Mouse (Mus musculus): ENCODE measurements around the gene Gmnn.

DNA sequence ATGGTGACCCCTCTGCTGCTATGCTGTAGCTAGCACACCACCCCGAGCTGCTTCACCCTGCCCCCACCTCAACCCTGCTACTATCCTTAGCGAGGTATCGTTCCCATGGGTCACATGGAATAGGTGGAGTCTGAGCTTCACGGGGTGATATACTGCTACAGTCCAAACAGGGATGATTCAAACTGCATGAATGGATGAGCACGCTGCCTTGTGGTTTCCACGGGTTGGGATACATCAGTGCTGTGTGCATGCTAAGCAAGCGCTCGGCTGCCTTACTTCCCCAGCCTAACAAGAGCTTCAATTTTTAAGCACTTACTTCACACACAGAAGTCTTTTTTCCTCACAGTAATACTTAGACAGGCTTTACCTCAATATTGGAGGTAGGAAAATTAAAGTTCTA, 10.9 kb downstream of the Gmnn start:
- TF ChIP-seq CTCF (IDR thresholded peaks at IDR 0.05; ENCODE audit: low read depth) (no peak), EP300 (IDR thresholded peaks at IDR 0.05; ENCODE audit: low read depth) (no peak)

All from heart, postnatal 0 days (tissue).